Mouse (Mus musculus): ENCODE measurements around the gene Ttf2. TPM values are rescaled to one million over a fixed set of nuclear protein-coding genes. Genes with fewer than 3 reads are reported as not detected.

Ttf2 gene
- total RNA-seq, 2 experiments from 2014 or later, result 3.3 to 3.5 TPM

DNA sequence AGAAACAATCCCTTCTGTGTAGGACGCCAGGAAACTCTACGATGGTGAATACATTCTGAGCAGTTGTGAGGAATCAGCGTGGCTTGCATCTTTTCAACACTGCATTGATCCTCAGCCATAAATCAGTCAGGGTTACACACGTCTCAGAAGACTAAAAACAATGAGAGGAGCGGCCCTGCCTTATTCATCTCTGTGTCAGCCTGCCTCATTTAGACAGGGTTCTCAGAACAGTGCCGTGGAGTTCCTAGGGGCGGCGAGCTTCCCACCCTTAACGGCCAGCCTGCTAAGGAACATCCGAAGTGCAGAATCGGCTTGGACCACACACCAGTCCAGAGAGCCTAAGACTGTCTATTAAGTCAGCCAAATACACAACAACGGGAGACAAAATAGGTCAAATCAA lies 20.0 kb upstream of the Ttf2 start:
- intact Hi-C loops (cut with DNase I), result no loop called here
- peak; percentile 38 for DNase-seq

DNA sequence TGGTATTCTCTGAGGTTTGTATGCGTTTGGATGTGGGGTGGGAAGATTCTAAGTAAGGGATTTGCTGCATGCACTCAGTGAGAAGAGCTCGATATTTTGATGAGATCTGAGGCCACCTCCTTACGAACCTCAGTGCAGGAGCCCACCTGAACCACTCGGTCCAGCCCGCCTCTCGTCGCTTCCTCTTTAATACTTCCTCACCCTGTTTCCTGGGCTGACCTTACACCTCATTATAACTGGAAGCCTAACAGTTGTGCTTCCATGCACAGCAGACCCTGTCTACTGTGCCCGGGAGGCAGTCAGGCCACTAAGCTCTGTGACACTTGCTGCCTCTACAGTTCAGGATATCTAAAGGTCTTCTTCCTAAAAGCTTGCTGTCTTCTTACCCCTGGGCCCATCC lies 9.8 kb upstream of the Ttf2 start:
- intact Hi-C loops (cut with DNase I), result no loop called here
- DNase-seq, result no peak

DNA sequence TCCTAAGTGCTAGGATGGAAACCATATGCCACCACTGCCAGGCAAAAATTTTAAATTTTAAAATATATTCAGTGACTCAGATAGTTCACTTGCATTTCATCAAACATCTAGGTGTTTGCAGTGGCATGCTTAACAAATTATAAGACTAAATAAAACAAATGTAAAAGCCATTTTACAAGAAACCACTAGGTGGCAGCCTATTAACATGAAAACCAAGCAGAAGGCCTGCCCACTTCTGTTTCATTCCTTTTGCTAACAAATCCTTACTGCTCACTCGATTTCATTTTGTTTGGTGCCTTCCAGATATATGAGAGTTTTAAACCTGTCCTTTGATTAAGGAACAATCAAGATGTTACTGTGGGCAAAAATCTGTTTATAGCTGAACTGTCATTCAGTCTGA lies 4.4 kb upstream of the Ttf2 start:
- no peak for DNase-seq
- intact Hi-C loops (cut with DNase I), result loop anchor here (1.0 to 5.0 kb wide), 2 partner anchors 321 to 488 kb away; no protein-coding TSS in a partner anchor

DNA sequence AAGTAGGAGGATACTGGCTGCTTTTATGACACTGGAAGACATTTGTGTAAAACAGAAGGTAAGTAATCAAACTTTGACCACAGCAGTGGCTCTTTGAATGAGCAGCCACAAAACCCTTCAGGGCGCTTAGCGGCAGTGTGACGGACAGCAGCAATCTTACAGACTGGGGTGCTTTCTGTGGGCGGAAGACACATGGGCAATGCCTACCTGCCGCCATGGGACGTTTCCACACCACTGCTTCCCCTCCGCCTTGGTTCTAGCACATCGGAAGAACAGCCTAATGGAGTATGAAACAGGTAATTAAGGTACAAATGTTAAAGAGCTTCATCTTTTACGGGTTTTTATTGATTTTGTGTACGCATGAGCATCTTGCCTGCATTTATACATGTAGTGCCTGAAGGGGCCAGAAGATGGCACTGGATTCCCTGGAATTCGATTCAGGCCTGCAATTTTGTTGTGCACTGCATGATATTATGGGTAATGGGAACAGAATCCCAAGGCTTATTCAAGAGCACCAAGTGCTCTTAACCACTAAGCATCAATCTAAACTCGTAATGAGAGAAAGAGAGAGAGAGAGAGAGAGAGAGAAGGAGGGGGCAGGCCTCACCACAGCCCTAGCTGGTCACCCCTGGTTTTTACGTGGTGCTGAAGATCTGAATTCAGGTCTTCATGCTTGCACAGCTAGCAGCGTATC lies 5.5 kb downstream of the Ttf2 start:
- DNase-seq, result peak; percentile 50
- intact Hi-C loops (cut with DNase I), result loop anchor here (10.0 kb wide), 1 partner anchor 841 kb away; no protein-coding TSS in a partner anchor

DNA sequence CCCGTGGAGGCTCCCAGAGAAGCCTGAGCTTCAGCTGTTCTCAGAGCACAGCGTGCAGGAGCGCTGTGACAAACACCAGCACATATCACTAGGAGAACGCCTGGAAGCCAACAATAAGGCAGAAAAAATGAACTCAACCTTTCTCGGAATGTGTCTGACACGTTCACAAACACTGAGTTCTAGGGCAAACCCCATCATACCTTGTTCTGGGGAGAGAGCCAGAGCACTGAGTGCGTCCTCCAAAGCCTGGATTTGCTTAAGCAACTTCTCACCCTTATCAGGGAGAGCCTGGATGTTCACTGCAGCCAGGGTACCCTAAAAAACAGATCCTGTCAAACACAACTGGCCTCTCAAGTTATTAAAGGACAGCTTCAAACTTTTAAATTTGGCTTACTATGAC lies 8.0 kb downstream of the Ttf2 start:
- intact Hi-C loops (cut with DNase I), result loop anchor here (10.0 kb wide), 1 partner anchor 843 kb away; no protein-coding TSS in a partner anchor
- DNase-seq, result no peak

DNA sequence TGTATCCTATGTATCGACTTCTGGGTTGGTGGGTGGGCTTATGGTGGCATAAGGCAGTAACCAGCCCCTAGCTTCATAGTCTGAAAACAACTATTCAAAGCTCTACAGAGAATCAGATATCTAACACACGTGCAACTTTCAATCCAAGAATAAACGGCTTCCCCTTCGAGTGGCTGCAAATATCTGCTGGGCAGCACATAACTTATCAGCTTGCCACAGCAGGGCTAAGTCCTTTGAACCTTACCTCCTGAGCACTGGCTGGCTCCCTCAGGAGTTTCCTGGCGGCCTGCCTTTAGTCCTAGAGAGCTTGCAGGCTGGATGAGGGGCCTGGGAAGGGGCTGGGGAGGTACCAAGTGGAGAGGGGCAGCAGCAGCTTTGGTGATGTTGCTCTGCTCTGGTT lies 8.5 kb downstream of the Ttf2 start:
- no peak for DNase-seq
- intact Hi-C loops (cut with DNase I), result loop anchor here (10.0 kb wide), 1 partner anchor 844 kb away; no protein-coding TSS in a partner anchor

DNA sequence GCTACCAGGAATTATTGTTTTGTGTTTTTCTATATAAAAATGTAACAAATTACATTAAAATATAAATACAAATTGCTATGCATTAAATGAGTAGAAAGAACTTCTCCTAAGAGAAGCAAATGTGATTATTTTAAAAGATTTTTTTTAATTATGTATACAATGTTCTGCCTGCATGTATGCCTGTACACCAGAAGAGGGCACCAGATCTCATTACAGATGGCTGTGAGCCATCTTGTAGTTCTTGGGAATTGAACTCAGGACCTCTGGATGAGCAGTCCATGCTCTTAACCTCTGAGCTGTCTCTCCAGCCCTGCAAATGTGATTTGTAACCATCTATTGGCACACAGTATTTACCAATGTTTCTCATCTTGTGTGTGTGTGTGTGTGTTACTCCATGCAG lies 14.8 kb downstream of the Ttf2 start:
- intact Hi-C loops (cut with DNase I), result loop anchor here (10.0 kb wide), 1 partner anchor 190 kb away; no protein-coding TSS in a partner anchor
- no peak for DNase-seq

DNA sequence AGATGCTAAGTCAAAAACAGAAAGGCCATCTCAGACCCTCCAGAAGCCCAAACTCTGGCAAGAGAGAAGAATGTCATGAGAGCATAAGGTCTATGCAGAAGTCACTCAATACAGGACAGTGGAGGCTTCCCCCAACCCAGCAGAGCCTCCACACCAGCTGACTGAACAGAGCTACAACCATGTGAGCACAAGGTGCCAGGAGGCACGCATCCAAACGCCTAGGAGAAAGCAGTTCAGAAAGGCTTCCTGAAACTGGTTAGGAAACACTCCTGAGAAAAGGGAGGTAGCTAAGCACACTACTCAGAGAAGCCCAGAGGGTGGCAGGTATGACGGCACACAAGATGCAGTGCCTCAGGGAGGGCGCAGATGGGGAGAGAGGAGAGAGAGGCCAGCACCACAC lies 17.9 kb downstream of the Ttf2 start:
- no peak for DNase-seq
- intact Hi-C loops (cut with DNase I), result loop anchor here (10.0 kb wide), 1 partner anchor 187 kb away; no protein-coding TSS in a partner anchor

DNA sequence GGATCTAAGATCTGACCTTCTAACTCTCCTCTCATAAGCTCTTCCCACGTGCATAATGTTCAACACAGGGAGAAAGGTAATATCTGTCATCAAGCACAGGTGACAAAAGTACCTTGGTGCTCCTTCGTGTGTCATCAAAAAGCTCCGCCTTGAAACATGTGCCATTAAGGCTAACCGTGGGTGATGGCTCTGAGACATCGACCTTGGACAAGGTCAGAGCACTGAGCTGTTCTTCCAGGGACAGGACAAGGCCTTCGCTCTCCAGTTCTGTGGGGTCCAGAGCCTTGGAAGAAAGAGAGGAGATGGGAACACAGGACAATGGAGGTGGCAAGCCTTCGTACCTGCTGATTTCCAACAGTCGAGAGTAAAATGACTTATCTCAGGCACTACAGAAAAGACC lies 22.2 kb downstream of the Ttf2 start:
- no peak for DNase-seq
- intact Hi-C loops (cut with DNase I), result no loop called here

DNA sequence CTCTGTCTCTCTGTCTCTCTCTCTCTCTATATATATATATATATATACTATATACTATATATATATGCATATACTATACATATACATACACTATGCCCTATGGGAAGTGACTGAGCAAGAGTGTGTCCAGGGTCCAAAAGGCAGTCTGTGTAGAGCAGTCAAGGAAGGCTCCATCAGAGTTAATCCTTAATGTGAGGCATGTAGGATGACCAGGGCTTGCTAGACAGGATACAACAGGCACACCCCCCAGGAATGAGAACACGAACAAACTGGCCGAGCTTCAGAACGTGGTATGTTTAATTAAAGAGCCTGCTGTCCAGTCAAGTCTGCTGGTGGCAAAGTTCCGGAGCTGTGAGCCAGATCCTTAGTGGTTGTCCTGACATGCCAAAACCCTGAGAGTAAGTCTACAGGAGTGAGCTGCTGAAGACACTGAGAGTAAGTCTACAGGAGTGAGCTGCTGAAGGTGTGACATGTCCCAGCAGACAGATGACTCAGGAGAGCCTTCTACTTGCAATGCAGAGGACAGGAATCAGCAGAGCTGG lies 28.9 kb downstream of the Ttf2 start:
- intact Hi-C loops (cut with DNase I), result no loop called here
- no peak for DNase-seq

DNA sequence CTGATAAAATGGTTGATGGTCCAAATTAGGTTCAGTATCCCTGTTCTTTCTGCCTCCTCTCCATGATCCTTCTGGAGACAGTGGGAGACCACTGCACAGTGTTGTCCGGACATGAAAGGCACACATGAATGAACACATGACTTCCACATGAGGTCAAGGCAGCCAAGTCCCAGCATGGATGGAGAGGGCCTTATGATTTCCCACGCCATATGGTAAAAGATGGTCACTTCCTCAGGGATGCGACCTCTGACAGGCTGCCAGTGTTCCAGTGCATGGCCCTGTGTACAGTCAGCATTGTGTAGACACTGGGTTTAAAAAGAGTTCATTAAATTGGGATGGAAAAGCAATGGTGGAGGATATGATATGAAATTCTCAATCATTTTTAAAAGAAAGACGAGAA lies 31.3 kb downstream of the Ttf2 start:
- intact Hi-C loops (cut with DNase I), result no loop called here
- DNase-seq, result no peak

DNA sequence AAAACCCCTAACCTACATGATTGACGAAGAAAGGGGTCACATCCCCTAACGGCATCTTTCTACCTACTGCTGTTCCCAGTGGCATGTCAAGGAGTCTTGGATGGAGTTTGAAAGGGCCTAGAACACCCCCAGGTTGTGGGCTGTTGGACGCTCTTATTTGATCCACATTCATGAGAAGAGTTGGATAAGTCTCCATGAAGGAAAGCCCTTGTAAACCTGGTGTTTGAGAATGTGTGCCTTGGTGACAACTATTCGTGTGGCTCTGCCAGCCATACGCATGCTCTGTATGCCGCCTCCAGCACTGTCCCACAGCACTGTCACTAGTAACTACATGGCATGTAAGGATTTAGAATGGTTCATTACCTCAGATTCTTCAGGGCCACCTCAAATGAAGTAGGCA lies 33.3 kb downstream of the Ttf2 start:
- intact Hi-C loops (cut with DNase I), result no loop called here
- DNase-seq, result no peak

DNA sequence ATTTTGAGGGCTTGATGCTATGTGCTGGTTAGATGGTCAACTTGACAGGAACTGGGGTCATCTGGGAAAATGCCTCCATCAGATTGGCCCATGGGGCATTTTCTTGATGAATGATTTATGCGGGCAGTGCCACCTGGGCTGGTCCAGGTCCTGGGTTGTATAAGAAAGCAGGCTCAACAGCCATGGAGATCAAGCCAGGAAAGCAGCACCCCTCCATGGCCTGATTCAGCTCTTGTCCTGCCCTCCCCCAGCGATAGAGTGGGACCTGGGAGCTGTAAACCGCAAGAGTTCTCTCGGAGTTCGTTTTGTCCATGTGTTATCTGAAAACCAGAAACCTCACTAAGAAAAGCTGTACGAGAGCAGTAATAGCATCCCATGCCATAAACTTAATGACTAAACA lies 33.9 kb downstream of the Ttf2 start:
- DNase-seq, result no peak
- intact Hi-C loops (cut with DNase I), result no loop called here

DNA sequence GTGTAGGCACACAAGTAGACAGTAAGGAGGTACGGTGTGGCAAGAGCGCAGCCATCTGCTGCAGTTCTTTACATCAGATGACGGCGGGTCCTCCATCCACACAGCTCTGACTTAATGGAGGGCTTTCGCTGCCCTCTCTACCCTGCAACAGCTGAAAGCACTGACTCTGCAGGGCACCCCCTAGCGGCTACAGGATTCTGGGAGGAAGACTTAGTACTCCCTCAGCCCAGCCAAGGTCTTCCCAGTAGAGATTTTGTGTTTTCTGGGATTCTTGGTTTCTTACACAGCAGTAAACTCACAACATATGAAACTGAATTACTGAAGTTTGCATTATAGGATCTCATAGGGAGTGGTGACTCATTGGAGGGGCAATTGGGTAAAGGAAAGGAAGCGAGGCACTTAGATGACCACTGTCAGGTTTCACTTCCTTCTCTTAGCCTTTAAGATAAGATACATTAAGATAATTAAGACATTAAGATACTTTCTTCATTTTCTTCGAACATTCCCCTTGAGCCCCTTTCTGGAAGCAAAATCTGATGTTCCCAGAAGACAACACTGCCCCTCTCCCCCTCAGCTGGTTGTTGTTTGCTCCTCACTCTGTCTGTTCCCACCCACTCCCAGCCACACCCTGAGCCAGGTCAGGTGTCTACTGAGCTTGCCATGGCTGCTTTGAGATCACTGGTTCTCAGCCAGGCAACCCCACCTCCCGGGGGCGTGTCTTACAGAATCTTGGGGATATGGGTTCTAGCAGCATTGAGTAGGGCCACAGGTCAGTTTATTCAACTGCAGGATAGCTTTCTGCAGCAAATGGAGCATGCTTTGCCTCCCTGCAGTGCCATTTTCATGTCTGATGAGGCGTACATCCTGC lies 37.2 kb downstream of the Ttf2 start:
- intact Hi-C loops (cut with DNase I), result no loop called here
- DNase-seq, result peak; percentile 26

DNA sequence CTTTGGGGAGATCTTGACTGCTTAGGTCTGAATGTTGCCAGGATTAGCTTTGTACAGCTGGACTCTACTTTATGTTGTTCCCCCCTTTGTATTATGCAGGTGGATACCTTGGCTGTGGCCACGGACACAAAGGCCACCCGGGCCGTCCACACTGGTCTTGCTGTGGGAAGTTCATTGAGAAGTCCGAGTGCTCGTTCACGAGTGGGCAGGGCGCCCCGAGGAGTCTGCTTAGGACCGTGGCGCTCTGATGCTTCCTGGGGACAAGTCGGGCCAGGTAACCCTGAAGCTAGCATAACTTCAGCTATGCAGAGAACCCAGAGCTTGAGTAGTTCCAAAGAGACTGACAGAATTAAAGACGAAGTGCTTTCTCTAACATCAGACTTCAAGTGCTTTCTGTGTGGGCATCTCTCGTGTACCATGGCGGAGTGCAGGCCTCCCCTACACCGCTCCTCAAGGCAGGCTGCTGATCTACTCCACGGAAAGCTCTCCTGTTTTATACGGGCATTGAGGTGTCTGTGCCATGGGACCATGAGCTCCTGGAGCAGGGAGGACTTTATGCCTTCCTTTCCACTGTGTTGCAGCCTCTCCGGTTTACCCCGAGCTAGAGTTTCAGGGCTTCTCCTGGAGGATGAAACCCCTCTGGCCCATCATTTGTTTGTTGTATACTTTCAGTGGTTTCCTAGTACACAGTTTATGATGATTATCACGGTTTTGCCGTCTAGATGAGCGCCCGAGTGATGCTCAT lies 38.0 kb downstream of the Ttf2 start:
- no peak for DNase-seq
- intact Hi-C loops (cut with DNase I), result no loop called here

DNA sequence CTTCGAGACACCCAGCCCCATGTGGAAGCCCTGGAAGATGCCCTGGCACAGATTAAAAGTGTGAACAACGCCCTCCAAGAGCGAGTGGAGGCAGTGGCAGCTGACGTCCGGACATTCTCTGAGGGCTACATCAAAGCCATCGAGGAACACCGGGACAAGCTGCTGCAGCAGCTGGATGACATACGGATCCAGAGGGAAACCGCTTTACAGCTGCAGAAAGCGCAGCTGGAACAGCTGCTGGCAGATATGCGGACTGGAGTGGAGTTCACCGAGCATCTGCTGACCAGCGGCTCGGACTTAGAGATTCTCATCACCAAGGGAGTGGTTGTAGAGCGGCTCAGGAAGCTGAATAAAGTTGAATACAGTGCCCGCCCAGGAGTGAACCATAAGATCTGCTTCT lies 44.3 kb downstream of the Ttf2 start:
- intact Hi-C loops (cut with DNase I), result no loop called here
- DNase-seq, result no peak

DNA sequence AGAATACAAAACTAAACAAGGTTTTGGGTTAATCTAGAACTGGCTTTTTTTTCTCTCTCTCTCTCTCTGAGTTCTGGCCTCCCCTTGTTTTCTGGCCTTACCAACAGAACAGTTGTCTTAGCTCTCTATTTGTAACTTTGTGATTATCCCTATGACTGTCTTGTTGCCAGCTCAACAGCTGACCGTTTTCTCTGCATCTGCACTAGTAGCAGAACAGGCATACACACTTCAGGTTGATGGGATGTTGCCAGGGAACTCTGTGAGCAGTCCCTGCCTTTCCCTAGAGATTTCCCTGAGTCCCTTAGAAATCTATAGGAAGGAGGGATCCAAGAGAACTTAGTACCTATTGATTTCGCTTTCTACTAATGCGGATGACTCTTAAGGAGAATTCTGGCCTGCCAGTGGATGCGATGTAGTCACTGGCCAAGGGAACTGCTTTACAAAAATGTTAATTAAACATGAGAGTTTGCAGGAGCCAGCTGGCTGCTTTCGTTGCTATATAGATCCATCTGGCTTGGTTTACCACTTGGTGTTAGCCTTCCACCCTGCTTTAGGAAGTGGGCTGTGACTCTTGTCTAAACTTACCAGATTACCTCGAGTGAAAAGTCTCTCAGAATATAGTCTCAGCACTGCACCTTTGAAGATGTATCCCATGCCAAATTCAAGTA lies 45.3 kb downstream of the Ttf2 start:
- DNase-seq, result no peak
- intact Hi-C loops (cut with DNase I), result no loop called here

DNA sequence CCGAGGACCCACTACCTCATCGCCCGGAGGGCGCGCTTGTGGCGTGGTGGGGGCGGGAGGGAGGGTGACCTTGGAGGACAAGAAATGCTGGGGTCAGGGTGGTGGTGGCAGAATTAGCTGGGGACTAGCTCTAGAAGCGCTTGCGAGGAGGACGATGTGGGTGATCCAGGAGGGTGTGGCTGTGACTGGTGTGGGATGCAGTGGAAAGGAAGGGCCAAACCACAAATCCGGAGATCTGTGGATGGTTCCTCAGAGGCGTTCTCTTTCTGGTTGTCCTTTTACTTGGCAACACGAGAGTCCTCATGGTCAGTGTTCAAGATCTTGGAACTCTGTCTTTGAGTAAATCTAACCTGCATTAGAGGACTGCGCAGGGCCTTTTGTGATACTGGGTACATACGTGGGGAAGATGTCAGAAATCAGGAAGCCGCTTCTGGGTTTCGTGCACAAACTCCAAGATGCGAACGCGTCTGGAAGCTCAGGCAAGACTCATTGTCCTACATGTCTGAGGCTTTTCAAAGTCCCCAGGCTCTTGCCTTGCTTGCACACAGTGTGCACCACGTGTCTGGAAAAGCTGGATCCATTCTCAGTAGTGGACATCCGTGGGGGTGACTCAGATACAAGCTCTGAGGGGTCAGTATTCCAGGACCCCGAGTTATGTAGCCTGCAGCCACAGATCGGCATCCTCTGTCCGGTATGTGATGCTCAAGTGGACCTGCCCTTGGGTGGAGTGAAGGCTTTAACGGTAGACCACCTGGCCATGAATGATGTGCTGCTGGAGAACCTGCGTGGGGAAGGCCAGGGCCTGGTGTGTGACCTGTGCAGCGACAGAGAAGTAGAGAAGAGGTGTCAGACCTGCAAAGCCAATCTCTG lies 46.7 kb downstream of the Ttf2 start:
- DNase-seq, result no peak
- intact Hi-C loops (cut with DNase I), result no loop called here

DNA sequence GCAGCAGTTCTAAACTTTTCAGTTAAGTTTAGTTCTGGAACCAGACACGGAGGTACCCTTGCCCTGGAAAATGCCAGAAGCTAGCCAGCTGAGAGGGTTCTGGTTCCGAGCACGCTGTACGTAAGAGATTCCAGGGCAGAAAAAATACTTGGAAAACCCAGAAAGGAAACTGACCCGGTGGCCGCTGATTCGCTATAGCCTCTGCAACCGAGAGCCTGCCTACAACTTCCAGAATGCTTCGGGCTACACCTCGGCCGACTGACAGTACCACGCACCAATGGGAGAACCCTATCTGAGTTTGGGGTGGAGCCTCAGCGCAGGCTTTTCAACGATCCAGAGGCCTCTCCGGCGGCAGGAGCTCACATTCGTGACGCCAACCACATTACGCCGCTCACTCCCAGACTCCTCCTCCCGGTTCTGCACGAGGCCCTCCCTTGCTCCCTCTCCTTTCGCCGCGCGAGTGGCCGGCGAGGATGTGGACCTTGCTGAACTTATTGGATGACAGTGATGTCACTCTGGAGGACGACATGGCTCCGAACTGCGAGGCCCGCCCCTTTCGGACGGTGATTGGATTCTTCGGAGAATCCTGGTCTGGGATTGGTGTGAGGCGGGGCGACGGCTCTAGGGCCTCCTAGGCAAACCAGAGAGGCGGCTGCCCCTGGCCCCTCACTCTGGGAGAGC lies 47.5 kb downstream of the Ttf2 start, which contains the start of gene Trim45:
Gene Trim45 (plus strand): TSS at position 378 of the 681 bp plus-strand sequence.
- intact Hi-C loops (cut with DNase I), result no loop called here
- DNase-seq, result peak; percentile 98
